Mouse (Mus musculus) left cerebral cortex, postnatal 14 days (tissue): Measurements from ENCODE around the gene Eml1. TPM values are rescaled to one million over a fixed set of nuclear protein-coding genes. Genes with fewer than 3 reads are reported as not detected.

ENCODE experiments used
- DNase-seq, 2 experiments: peaks; one replicate each; pipeline ENCODE4 v3.0.0; 2021 to 2022; ENCODE audit warnings: low spot score in 2 of 2, mixed read lengths in 1 of 2
- intact Hi-C: fragments of 180-260 bp; cut with DNase I; formaldehyde crosslinking; loops from one replicate; pipeline ENCODE4 v1.15.1; 2025
- total RNA-seq, 2 experiments: library from RNA; stranded (reverse); gene quantifications; 2 replicates each; pipeline ENCODE4 v1.2.3; 2021

Eml1 gene
- total RNA-seq, 2 experiments from 2014 or later = 62.1 to 77.0 TPM

DNA sequence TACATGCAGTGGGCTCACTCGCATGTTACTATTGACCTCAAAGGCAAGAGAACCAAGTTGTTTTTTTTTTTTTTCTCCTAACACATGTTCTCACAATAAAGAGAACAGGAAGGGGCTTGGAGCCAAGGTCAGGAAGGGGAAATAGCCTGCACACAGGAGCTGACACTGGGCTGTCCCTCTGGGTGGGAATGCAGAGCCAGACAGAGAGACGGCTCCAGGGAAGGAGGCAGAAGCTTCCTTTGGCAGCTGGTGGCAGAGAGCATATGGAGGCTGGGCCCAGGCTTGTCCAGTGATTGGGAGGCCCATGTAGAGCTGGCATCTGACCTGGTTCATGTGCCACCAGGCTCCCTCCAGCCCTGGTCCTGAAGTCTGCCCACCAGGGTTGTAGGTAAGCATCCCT lies 2.8 kb upstream of the Eml1 start:
- intact Hi-C loops = no loop called here
- no peak for DNase-seq

DNA sequence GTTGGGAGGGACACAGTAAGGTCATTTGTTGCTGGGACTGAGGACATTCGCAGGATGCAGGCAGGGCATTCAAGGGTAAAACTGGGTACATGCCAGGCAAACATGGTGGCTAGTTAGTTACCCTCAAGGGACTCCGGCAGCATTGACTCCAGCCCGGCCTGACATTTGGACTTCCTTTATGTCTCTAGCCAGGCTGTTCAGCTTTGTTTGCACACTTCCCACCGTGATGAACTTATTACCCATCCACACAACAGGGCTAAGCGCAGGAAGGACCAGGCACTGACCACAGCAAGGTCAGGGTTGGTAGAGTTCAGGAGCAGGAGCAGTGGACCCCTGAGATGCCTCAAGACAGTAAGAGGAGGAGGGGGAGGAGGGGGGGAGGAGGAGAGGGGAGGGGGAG lies 1.8 kb upstream of the Eml1 start:
- intact Hi-C loops = no loop called here
- DNase-seq = no peak

DNA sequence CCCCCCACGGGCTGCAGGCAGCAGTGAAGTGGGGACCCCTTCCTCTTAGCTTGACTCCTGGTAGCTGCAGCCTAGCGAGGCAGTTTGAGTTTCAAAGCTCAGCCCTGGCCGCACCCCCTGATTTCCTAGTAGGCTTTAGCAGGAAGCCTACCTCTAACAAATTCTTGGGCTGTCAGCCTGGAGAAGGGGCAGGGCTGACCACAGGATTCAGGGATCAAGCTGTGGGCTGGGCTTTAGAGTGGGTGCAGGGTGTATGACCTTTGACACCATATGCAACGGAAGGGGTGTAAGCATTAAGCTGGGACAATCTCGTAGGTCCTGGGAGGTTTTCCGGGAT lies 640 bp downstream of the Eml1 start:
- intact Hi-C loops = no loop called here

DNA sequence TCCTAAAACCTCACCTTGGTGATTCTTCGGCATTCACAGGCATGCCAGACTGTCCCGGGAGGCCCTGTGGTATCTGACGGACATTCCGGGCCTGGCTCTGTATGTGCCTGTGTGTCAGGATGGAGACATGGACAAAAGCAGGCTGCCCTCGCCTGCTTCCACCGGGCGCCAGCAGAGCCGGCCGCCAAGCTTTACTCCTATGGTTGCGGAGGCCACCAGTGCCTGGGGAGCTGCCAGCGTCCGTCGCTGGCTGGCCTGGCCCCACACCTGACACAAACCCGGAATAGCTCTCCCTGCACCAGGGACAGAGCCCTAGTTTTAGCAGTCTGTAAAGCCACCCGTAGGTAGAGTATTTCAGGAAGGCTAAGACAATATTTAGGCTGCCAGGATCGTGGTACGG lies 1.5 kb downstream of the Eml1 start:
- intact Hi-C loops = no loop called here
- no peak for DNase-seq

More for the DNA sequence above, 640 bp downstream of the Eml1 start:
- no peak for DNase-seq

GRCm38 (mm10) chr12:108373611-108374010 lies 2.9 kb downstream of the Eml1 start:
- no peak for DNase-seq
- intact Hi-C loops = no loop called here

DNA sequence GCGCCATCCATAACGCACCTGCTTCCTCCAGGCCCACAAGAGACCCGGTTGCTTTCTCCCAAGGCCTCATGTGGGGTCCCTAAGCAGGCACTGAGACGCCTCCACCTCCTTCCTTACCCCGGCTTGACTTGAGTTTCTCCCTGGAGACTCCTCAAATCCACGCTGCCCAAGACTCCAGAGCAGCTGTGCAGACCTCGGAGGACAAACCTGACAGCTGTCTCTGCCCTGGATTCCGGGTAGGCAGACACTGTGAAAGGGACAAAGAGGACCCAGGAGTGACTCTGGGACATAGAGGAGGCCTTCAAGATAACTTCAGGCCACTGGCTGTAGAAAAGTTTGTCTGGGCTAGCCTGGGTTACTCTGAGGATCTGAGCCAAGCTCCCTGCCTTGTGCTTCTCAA lies 3.9 kb downstream of the Eml1 start:
- intact Hi-C loops = no loop called here
- no peak for DNase-seq

- DNase-seq = peak; percentile 45 to 80
- intact Hi-C loops = no loop called here
Observed at GRCm38 (mm10) chr12:108378379-108379133, 7.8 kb downstream of the Eml1 start.

- intact Hi-C loops = no loop called here
- DNase-seq = peak in 1 of 2 experiments; percentile 32
Observed at GRCm38 (mm10) chr12:108386476-108387232, 15.9 kb downstream of the Eml1 start.

DNA sequence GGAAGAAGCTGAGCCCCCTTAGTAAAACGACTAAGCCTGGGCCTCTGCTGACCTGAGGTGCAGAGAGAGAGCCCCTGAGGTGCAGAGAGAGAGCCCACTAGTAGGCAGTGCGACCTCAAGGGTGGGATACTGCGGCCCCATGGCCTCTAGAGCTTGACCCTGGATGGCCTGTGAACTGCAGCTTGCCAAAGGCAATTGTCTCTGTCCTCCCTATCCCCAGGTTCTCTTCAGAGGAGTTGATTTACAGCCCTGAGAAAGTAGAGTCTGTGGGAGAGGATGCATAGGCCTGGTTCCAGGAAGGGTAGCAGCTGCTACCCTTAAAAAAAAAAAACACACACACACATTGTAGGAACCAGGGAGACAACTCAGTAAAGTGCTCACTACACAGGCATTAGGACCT lies 19.0 kb downstream of the Eml1 start:
- no peak for DNase-seq
- intact Hi-C loops = no loop called here

GRCm38 (mm10) chr12:108392254-108393044 lies 21.7 kb downstream of the Eml1 start:
- DNase-seq = no peak

GRCm38 (mm10) chr12:108393082-108393481 lies 22.3 kb downstream of the Eml1 start:
- intact Hi-C loops = no loop called here
- no peak for DNase-seq

More at GRCm38 (mm10) chr12:108392254-108393044, 21.7 kb downstream of the Eml1 start:
- intact Hi-C loops = no loop called here

GRCm38 (mm10) chr12:108393637-108394036 lies 22.9 kb downstream of the Eml1 start:
- DNase-seq = no peak
- intact Hi-C loops = no loop called here

GRCm38 (mm10) chr12:108394534-108395284 lies 24.0 kb downstream of the Eml1 start:
- intact Hi-C loops = no loop called here
- peak; percentile 57 to 69 for DNase-seq

GRCm38 (mm10) chr12:108395285-108395660 lies 24.5 kb downstream of the Eml1 start:
- intact Hi-C loops = no loop called here
- DNase-seq = peak in 1 of 2 experiments; percentile 43

DNA sequence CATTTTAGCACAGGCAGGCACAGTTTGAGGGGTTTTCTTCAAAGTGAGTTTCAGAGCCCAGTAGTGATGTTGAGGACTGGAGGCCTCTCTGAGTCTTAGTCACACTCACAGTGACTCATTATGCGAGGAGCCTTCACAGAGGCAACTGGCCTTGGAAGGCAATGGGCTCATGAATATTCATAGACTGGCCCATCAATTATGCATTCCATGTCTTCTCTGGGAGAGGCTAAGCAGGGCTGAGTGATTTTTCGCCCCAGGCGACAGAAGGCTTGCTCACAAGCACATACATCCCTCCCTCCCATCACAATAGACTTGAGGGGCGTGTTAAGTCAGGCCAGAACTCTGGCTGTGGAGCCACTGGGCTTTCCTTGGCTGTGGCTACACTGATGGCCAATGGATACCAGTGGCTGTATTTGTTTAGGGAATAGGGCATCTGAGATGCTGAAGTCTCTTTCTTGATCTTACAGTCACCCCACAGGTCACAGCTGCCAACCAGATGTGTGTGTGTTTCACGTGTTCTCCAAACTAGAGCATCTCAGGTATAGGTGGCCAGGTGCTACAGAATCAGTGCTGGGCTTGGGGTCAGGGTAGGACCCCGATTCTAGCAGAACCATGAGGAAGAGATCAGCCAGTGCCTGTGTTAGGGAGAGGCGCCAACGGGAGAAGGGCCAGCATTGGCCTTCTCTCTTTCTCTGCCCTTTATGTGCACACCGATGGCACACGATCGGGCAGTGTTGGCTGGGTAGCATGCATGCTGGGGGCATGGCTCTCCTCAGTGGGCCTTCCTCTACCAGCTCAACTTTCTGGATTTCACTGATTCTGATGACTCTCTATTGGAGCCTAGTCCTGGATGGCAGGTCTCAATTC lies 25.6 kb downstream of the Eml1 start:
- peak; percentile 66 to 89 for DNase-seq
- intact Hi-C loops = no loop called here

- DNase-seq = no peak
- intact Hi-C loops = no loop called here
Observed at GRCm38 (mm10) chr12:108398681-108399080, 27.9 kb downstream of the Eml1 start.

- no peak for DNase-seq
Observed at GRCm38 (mm10) chr12:108399191-108399590, 28.4 kb downstream of the Eml1 start.

DNA sequence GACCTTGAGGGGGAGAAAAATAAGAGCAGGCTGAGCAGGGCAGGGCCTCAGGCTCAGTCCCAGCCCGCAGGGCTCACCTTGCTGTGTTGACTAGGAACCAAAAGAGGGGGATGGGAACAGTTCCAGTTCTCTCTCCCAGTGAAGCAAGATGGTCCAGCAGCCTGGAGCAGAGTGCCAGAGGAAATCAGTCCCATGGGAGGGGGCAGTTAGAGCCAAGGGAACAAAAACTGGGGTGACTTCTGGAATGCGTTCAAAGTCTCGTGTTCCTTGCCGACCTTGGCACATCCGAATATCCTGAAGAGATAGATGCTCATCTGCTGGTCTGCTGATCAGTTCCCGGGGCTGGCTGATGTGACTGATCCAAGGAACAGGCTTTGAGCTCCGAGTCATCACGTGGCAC lies 30.2 kb downstream of the Eml1 start:
- DNase-seq = no peak

More at GRCm38 (mm10) chr12:108399191-108399590, 28.4 kb downstream of the Eml1 start:
- intact Hi-C loops = no loop called here

DNA sequence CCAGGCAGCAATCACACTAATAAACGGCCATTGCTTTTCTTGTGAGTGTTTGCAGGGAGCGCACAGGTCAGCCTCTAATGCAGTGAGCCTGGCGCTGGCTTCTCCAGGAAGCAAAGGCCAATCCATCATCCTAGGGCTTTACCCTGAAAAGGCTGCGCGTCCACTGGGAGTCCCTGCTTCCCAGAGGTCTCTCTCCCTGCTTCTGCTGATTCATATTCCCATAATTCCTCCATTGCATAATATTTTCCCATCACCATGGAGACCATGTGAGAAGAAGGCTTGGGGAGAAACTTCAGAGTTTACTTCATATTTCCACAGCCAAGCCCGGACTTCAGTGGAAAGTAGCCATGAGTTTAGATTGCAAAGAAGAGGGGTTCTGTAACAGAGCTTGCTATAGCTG lies 33.2 kb downstream of the Eml1 start:
- intact Hi-C loops = no loop called here
- DNase-seq = peak in 1 of 2 experiments; percentile 48

More for the DNA sequence above, 30.2 kb downstream of the Eml1 start:
- intact Hi-C loops = no loop called here
